Mouse (Mus musculus): ENCODE results near the gene Stam2.

- no peak for TF ChIP-seq CTCF (IDR thresholded peaks at IDR 0.05; ENCODE audit: borderline replicate concordance, insufficient read depth, low read length)
- TF ChIP-seq POLR2A (IDR thresholded peaks at IDR 0.05; ENCODE audit: low read depth, low read length), result no peak
These were observed 98.4 kb downstream of the Stam2 start for GRCm38 (mm10) chr2:52643657-52644056.

All from embryonic fibroblast, embryonic 13.5 days (primary cell).